Mouse (Mus musculus) liver, adult 2 months (tissue): ENCODE data around the gene Mrps24. TPM values are rescaled to one million over a fixed set of nuclear protein-coding genes. Genes with fewer than 3 reads are reported as not detected.

ENCODE experiments used
- DNase-seq: peaks from one replicate; pipeline ENCODE4 v3.0.0-alpha.2; 2011; ENCODE audit warnings: low read depth, low spot score; ENCODE audit errors: extremely low read depth
- H3K27ac ChIP-seq: fragments of 200-500 bp; replicated peaks from 2 replicates; pipeline ENCODE4 v1.5.1; 2012; ENCODE audit warnings: low read depth, mild to moderate bottlenecking, control low read depth, inconsistent platforms, low read length; ENCODE audit not compliant: insufficient read depth
- H3K27me3 ChIP-seq: fragments of 200-500 bp; 2 replicates; pipeline ENCODE4 v1.6.1; 2012; ENCODE audit warnings: mild to moderate bottlenecking, moderate library complexity, low read length, inconsistent platforms; ENCODE audit not compliant: control insufficient read depth, insufficient read depth
- H3K36me3 ChIP-seq: fragments of 200-500 bp; 2 replicates; pipeline ENCODE4 v1.6.1; 2012; ENCODE audit warnings: low read length, inconsistent platforms; ENCODE audit not compliant: control insufficient read depth, insufficient read depth
- H3K4me1 ChIP-seq: fragments of 200-500 bp; 2 replicates; pipeline ENCODE4 v1.6.1; 2011; ENCODE audit warnings: low read length; ENCODE audit not compliant: control insufficient read depth, insufficient read depth
- H3K4me3 ChIP-seq: fragments of 200-500 bp; 2 replicates; pipeline ENCODE4 v1.5.1; 2011; ENCODE audit warnings: low read depth, mild to moderate bottlenecking, control low read depth, low read length, moderate library complexity; ENCODE audit not compliant: insufficient read depth
- H3K79me2 ChIP-seq: fragments of 200-500 bp; 2 replicates; pipeline ENCODE4 v1.6.1; 2012; ENCODE audit warnings: inconsistent platforms, mild to moderate bottlenecking, low read length, moderate library complexity; ENCODE audit not compliant: control insufficient read depth, insufficient read depth
- H3K9ac ChIP-seq: fragments of 200-500 bp; 2 replicates; pipeline ENCODE4 v1.6.1; 2012; ENCODE audit warnings: low read depth, mild to moderate bottlenecking, control low read depth, inconsistent platforms, low read length
- CTCF ChIP-seq: fragments of 200-500 bp; IDR thresholded peaks from 2 replicates; pipeline ENCODE4 v1.5.1; 2011; ENCODE audit warnings: low read depth, low read length, control low read depth
- POLR2A ChIP-seq: fragments of 200-500 bp; IDR thresholded peaks from 2 replicates; pipeline ENCODE4 v1.6.1; 2011; ENCODE audit warnings: low read length, control low read depth; ENCODE audit not compliant: insufficient read depth; ENCODE audit errors: extremely low read depth
- WGBS: fragments of 180-500 bp; shearing (Covaris S2); methylation state at CpG from one replicate; pipeline ENCODE4 v1.1.7; 2018; 5-methylcytosine and 5-hydroxymethylcytosine counted together
- polyA plus RNA-seq: library from polyadenylated mRNA; depleted of rRNA; stranded (reverse); fragments of >200 nt; gene quantifications from 2 replicates; pipeline ENCODE4 v1.2.3, GENCODE M21; 2012
- total RNA-seq: library from RNA; depleted of rRNA; stranded (reverse); fragments of >200 nt; gene quantifications from 2 replicates; pipeline ENCODE4 v1.2.3, GENCODE M21; 2014

Mrps24 gene
- total and polyA plus RNA-seq, 2 experiments: 90.7 to 269 TPM

DNA sequence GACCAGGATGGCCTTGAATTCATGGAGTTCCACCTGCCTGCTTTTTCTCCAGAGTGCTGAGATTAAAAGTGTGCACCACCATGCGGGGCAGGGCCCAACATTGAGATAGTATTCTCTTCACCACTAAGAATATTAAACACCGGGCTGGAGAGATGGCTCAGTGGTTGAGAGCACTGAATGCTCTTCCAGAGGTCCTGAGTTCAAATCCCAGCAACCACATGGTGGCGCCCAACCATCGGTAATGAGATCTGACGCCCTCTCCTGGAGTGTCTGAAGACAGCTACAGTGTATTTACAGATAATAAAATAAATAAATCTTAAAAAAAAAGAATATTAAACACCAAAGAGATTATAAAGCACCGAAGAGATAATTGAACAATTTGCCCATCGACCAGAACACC is 26.6 kb upstream of the Mrps24 start:
- H3K36me3 ChIP-seq: no peaks in the 10 kb centered on the region
- TF ChIP-seq POLR2A (no peak), CTCF (peak; percentile 45)
- H3K79me2 ChIP-seq: peaks cover 15% of the 10 kb centered on the region; the same call in 1 of the 2 replicates
- H3K4me3 ChIP-seq: no peak overlapping the region
- H3K27me3 ChIP-seq: no peaks in the 10 kb centered on the region
- H3K9ac ChIP-seq: no peak overlapping the region
- WGBS: 74% methylated on average over 7 of the region's 7 CpGs
- H3K27ac ChIP-seq: no peak overlapping the region
- peaks cover 12% of the 10 kb centered on the region for H3K4me1 ChIP-seq
- DNase-seq: no peak

DNA sequence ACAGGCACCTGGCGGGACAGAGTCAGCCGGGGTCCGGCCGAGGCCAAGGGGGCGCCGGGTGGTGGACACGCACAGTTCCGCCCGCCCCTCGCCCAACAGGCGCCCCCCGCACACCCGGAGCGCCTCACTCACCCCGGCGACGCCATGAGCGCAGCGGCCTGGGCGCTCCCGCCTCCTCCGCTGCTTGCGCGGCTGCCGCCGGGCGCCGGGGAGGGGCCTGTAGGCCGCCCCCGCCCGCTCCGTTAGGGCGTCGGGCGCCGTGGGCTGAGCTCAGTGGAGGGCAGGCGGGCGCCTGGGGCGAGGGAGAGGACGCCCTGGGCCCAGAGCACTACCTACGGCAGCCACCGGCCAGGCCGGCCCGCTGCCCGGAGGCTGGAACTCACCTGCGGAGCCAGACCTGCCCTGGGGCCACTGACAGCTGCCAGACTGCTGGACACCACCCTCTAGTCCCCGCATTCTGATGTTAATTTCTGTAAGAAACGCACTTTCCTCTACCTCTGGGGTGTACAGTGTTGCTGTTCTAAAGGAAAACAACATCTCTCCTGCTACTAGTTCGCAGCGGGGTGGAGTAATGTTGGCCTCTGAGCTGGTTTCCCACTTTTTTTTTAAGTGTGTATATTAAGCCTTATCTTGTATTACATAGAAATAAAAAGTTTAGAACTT is 25.6 kb upstream of the Mrps24 start:
- H3K27me3 ChIP-seq: no peaks in the 10 kb centered on the region
- WGBS: under 1% methylated on average over 35 of the region's 50 CpGs

DNA sequence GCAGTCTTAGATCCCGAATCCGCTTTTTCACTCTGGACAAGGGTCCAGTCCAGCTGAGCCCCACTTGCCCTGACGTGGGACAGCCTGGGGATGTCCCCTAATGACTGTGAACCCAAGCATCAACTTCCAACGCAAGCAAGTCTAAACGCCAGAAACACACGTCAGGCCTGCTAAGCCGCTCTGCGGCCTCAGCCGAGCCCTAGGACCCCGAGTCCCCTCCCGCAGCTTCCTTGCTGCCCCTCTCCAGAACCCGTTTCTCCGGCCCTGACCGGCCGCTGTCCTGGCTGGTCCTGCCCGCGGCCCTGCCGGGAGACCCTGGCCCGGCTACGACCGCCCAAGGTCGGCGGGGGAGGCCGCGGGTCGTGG is 25.1 kb upstream of the Mrps24 start:
- peak overlapping the region; percentile 79 for H3K4me3 ChIP-seq
- no peaks in the 10 kb centered on the region for H3K36me3 ChIP-seq
- no peak for DNase-seq
- H3K9ac ChIP-seq: peak overlapping the region; percentile 90
- 1% methylated on average over 26 of the region's 26 CpGs for WGBS
- peaks cover 13% of the 10 kb centered on the region for H3K4me1 ChIP-seq
- no peak for TF ChIP-seq CTCF
- TF ChIP-seq POLR2A: no peak
- no peaks in the 10 kb centered on the region for H3K27me3 ChIP-seq
- H3K79me2 ChIP-seq: peaks cover 15% of the 10 kb centered on the region; the same call in 1 of the 2 replicates
- H3K27ac ChIP-seq: peak overlapping the region; percentile 84

More for the DNA sequence above, 25.6 kb upstream of the Mrps24 start:
- Histone ChIP-seq H3K79me2 (peaks cover 15% of the 10 kb centered on the region; the same call in 1 of the 2 replicates), H3K36me3 (no peaks in the 10 kb centered on the region), H3K4me1 (peaks cover 13% of the 10 kb centered on the region), H3K9ac (peak overlapping the region; percentile 90), H3K4me3 (peak overlapping the region; percentile 79), H3K27ac (peak overlapping the region; percentile 84)
- DNase-seq: peak; percentile 69
- peak; percentile 73; the same call in 1 of the 2 replicates for TF ChIP-seq POLR2A
- no peak for TF ChIP-seq CTCF

DNA sequence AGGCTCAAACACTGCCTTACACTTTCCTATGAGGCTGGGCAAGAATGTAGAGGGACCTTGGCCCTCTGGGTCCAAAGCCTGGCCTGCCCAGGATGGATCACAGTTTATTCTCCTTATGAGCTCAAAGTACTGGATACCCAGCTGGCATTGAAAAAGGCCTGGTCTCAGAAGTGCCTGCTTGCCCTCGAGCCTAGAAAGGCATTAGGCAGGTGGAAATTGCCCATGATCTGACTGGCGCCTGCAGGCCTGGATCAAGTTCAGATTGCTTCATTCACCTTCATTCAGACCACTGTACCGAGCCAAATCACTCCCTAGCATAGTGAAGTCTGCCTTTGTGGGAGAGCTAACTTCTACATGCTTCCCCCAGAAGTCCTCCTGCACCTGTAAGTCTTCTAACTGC is 24.4 kb upstream of the Mrps24 start:
- WGBS: 21% methylated on average over 3 of the region's 3 CpGs
- TF ChIP-seq POLR2A: no peak
- TF ChIP-seq CTCF: no peak
- no peaks in the 10 kb centered on the region for H3K27me3 ChIP-seq
- no peaks in the 10 kb centered on the region for H3K36me3 ChIP-seq
- peak; percentile 94 for DNase-seq
- peak overlapping the region; percentile 79 for H3K4me3 ChIP-seq
- peak overlapping the region; percentile 56 for H3K9ac ChIP-seq
- H3K27ac ChIP-seq: peak overlapping the region; percentile 64
- H3K4me1 ChIP-seq: peaks cover 15% of the 10 kb centered on the region
- peaks cover 22% of the 10 kb centered on the region for H3K79me2 ChIP-seq

DNA sequence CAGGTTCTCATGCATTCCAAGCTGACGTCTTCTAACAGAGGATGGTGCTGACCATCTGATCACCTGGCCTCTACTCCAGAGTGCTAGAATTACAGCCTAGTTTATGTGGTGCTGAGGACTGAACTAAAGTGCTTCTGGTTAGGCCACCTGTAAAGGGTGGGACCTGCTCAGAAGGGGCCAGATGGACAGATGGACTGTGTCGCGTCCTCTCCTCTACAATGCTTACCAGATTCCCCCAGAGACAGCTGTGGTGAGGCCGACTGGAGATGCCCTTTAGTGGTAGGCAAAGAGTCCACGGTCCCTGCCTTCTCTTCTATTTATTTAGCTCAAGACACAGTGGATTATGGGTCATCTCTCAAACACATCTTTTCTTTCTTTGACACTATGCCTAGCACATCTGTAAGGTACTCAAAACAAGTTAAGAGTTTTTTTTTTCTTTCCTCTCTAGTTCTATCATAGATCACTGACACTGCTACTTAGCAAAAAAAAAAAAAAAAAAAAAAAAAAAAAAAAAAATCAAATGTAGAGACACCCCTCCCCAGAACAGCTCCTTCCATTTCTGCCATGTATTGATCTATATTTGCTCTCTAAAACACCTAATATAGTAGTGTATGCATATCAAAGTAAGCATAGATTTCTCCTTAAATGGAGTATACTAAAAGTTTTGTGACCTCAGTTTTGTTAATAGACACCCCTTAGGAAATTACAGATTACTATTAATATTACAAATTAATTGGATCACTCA is 23.6 kb upstream of the Mrps24 start:
- no peak overlapping the region for H3K9ac ChIP-seq
- 60% methylated on average over 5 of the region's 5 CpGs for WGBS
- H3K4me1 ChIP-seq: peaks cover 15% of the 10 kb centered on the region
- H3K27ac ChIP-seq: 0 out of 2 replicates have a peak overlapping the region, but pooled peaks have one; percentile 8
- H3K27me3 ChIP-seq: no peaks in the 10 kb centered on the region
- H3K4me3 ChIP-seq: no peak overlapping the region
- TF ChIP-seq CTCF: no peak
- TF ChIP-seq POLR2A: no peak
- DNase-seq: no peak
- no peaks in the 10 kb centered on the region for H3K36me3 ChIP-seq
- peaks cover 30% of the 10 kb centered on the region for H3K79me2 ChIP-seq

DNA sequence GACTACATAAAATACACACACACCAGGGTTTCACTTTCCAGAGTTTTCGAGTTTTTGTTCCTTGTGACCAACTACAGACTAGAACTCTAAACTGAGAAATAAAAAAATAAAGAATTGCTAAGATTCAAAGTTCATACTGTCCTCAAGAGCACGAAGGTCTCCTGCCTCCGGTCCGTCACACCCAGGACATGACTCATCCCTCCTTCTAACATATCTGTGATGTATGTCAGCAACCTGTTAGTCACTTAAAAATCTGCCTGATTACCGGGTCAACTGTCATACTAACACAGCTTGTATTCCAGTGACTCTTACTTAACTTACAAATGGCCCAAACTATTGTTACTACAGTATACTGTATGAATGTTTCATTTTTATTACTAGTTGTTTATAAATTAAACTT is 21.7 kb upstream of the Mrps24 start:
- H3K27ac ChIP-seq: no peak overlapping the region
- H3K9ac ChIP-seq: no peak overlapping the region
- no peak overlapping the region for H3K4me3 ChIP-seq
- no peak for DNase-seq
- no peaks in the 10 kb centered on the region for H3K36me3 ChIP-seq
- H3K4me1 ChIP-seq: peaks cover 17% of the 10 kb centered on the region
- H3K27me3 ChIP-seq: no peaks in the 10 kb centered on the region
- no peak for TF ChIP-seq CTCF
- no peak for TF ChIP-seq POLR2A
- H3K79me2 ChIP-seq: peaks cover 47% of the 10 kb centered on the region
- 30% methylated on average over 5 of the region's 5 CpGs for WGBS
